In the genomic region with DNA sequence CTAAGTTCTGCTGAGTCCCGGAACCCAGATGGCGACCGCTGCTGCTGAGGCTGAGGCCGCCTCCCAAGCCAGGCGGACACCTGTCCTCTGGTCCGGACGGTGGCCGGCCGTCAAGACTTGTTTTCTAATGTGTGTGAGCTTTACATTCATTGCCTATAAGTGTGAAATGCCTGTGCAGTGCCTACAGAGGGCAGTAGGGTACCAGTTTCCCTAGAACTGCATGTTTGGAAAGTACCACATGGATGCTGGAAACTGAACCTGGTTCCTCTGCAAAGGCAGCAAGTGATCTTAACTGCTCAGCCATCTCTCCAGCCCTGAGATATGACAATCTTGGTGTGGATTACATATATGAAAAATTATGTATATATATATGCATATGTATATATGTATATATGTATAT, we compare ENCODE assay signal across 18 mouse cellular contexts.
A peak's percentile ranks its signal among the peaks of the same experiment; 100 is the strongest.
DNase-seq lines count a peak whose midpoint lies in the region; ATAC-seq and TF ChIP-seq lines count a peak whose summit lies in the region.
"Had no signal": no experiment of that assay in that cellular context is flagged by ENCODE, and none has a peak within 500 bp of the region (broad histone marks: within the 10 kb centered on the region; RNA-seq: fewer than 3 reads in every experiment).

No protein-coding gene starts in this region.

- H3K4me2 ChIP-seq in forebrain, embryonic 15.5 days (replicated peaks), result no peak overlapping the region
- no peak overlapping the region for H3K4me2 ChIP-seq in forebrain, embryonic 14.5 days (ENCODE audit: low read length)
- H3K4me2 ChIP-seq in kidney, postnatal 0 days (ENCODE audit: low read length), result no peak overlapping the region
- H3K4me2 ChIP-seq: embryonic facial prominence, embryonic 15.5 days; kidney, embryonic 15.5 days; midbrain, embryonic 13.5 days; neural tube, embryonic 13.5 days had no signal

- no peaks in the 10 kb centered on the region for H3K27me3 ChIP-seq in forebrain, embryonic 15.5 days
- no peaks in the 10 kb centered on the region for H3K27me3 ChIP-seq in forebrain, embryonic 14.5 days (replicated peaks; ENCODE audit: control insufficient read depth, insufficient read depth, low read length)
- no peaks in the 10 kb centered on the region for H3K27me3 ChIP-seq in kidney, postnatal 0 days (ENCODE audit: insufficient read depth, low read length)
- no peaks in the 10 kb centered on the region for H3K27me3 ChIP-seq in kidney, adult 2 months (replicated peaks; ENCODE audit: control insufficient read depth, insufficient read depth, low read length)
- no peaks in the 10 kb centered on the region for H3K27me3 ChIP-seq in E14TG2a.4 (ENCODE audit: insufficient read depth, low read length)
- H3K27me3 ChIP-seq: embryonic facial prominence, embryonic 15.5 days; kidney, embryonic 15.5 days; midbrain, embryonic 13.5 days; neural tube, embryonic 13.5 days had no signal

- no peak for ATAC-seq in forebrain, embryonic 15.5 days (replicated peaks)
- no peak for ATAC-seq in forebrain, embryonic 14.5 days
- ATAC-seq in kidney, postnatal 0 days (replicated peaks; ENCODE audit: low FRiP score, low read depth), result no peak
- ATAC-seq: midbrain, embryonic 13.5 days had no signal

- TF ChIP-seq CTCF in kidney, postnatal 0 days (IDR thresholded peaks at IDR 0.05; ENCODE audit: low read depth), result peak; percentile 26; the same call in 1 of the 2 replicates
- TF ChIP-seq CTCF in kidney, adult 2 months (conservative IDR thresholded peaks at IDR 0.05; ENCODE audit: insufficient read depth, insufficient read length, low read depth, low read length), result no peak
- peak; percentile 54 for TF ChIP-seq CTCF in E14TG2a.4 (conservative IDR thresholded peaks at IDR 0.05; ENCODE audit: low read length)

- no peak for DNase-seq in forebrain, embryonic 14.5 days (ENCODE audit: low spot score)
- no peak for DNase-seq in kidney, postnatal 0 days (ENCODE audit: low spot score)
- no peak for DNase-seq in kidney, adult 2 months
- DNase-seq in ZHBTc4 (ENCODE audit: low read depth, low spot score), result peak; percentile 75
- no peak for DNase-seq in thymus, postnatal 14 days
- DNase-seq in ovary, adult 18-20 months (ENCODE audit: low spot score), result no peak
- DNase-seq: adrenal gland, postnatal 14 days; cerebellum, adult 11-12 months; cerebellum, postnatal 25 days; gastrocnemius, postnatal 25 days; right cerebral cortex, postnatal 4 days had no signal

- H3K9ac ChIP-seq in forebrain, embryonic 15.5 days (replicated peaks), result no peak overlapping the region
- H3K9ac ChIP-seq in forebrain, embryonic 14.5 days (ENCODE audit: low read length), result no peak overlapping the region
- no peak overlapping the region for H3K9ac ChIP-seq in kidney, postnatal 0 days (ENCODE audit: low read depth, low read length)
- H3K9ac ChIP-seq: embryonic facial prominence, embryonic 15.5 days; kidney, embryonic 15.5 days; liver, embryonic 14.5 days; midbrain, embryonic 13.5 days; neural tube, embryonic 13.5 days had no signal

- WGBS in forebrain, embryonic 15.5 days, result 92% methylated on average over 9 of the region's 9 CpGs
- 96% methylated on average over 8 of the region's 9 CpGs for WGBS in forebrain, embryonic 14.5 days
- WGBS in kidney, postnatal 0 days, result 90% methylated on average over 6 of the region's 9 CpGs
- WGBS in kidney, adult 2 months, result 96% methylated on average over 9 of the region's 9 CpGs

- no peak overlapping the region for H3K4me3 ChIP-seq in forebrain, embryonic 15.5 days
- H3K4me3 ChIP-seq in forebrain, embryonic 14.5 days (ENCODE audit: low read depth, low read length), result no peak overlapping the region
- no peak overlapping the region for H3K4me3 ChIP-seq in kidney, postnatal 0 days (replicated peaks; ENCODE audit: low read depth, low read length)
- no peak overlapping the region for H3K4me3 ChIP-seq in kidney, adult 2 months (ENCODE audit: insufficient read depth, low read depth, low read length)
- peak overlapping the region; percentile 46 for H3K4me3 ChIP-seq in E14TG2a.4 (replicated peaks; ENCODE audit: low read length)
- H3K4me3 ChIP-seq: embryonic facial prominence, embryonic 15.5 days; kidney, embryonic 15.5 days; midbrain, embryonic 13.5 days; neural tube, embryonic 13.5 days had no signal

- H3K4me1 ChIP-seq in forebrain, embryonic 15.5 days, result no peaks in the 10 kb centered on the region
- H3K4me1 ChIP-seq in forebrain, embryonic 14.5 days (ENCODE audit: control insufficient read depth, insufficient read depth, low read length), result no peaks in the 10 kb centered on the region; the same call in 1 of the 2 replicates
- H3K4me1 ChIP-seq in kidney, postnatal 0 days (replicated peaks; ENCODE audit: insufficient read depth, low read length), result no peaks in the 10 kb centered on the region
- no peaks in the 10 kb centered on the region for H3K4me1 ChIP-seq in kidney, adult 2 months (ENCODE audit: control insufficient read depth, insufficient read depth, low read length)
- no peaks in the 10 kb centered on the region for H3K4me1 ChIP-seq in E14TG2a.4 (replicated peaks; ENCODE audit: low read depth, low read length)
- H3K4me1 ChIP-seq: embryonic facial prominence, embryonic 15.5 days; kidney, embryonic 15.5 days; midbrain, embryonic 13.5 days; neural tube, embryonic 13.5 days had no signal

- H3K36me3 ChIP-seq in forebrain, embryonic 15.5 days, result no peaks in the 10 kb centered on the region
- H3K36me3 ChIP-seq in forebrain, embryonic 14.5 days (ENCODE audit: control insufficient read depth, insufficient read depth, low read length), result no peaks in the 10 kb centered on the region
- H3K36me3 ChIP-seq in kidney, postnatal 0 days (ENCODE audit: insufficient read depth, low read length), result no peaks in the 10 kb centered on the region
- H3K36me3 ChIP-seq in kidney, adult 2 months (ENCODE audit: control insufficient read depth, insufficient read depth, low read length), result no peaks in the 10 kb centered on the region
- H3K36me3 ChIP-seq in E14TG2a.4 (ENCODE audit: insufficient read depth, low read length), result no peaks in the 10 kb centered on the region
- H3K36me3 ChIP-seq: embryonic facial prominence, embryonic 15.5 days; kidney, embryonic 15.5 days; midbrain, embryonic 13.5 days; neural tube, embryonic 13.5 days had no signal

- H3K9me3 ChIP-seq in forebrain, embryonic 15.5 days, result no peaks in the 10 kb centered on the region
- no peaks in the 10 kb centered on the region for H3K9me3 ChIP-seq in forebrain, embryonic 14.5 days (replicated peaks; ENCODE audit: control insufficient read depth, low read length)
- no peaks in the 10 kb centered on the region for H3K9me3 ChIP-seq in kidney, postnatal 0 days (replicated peaks; ENCODE audit: low read length)
- H3K9me3 ChIP-seq in E14TG2a.4 (ENCODE audit: low read length), result no peaks in the 10 kb centered on the region
- H3K9me3 ChIP-seq: embryonic facial prominence, embryonic 15.5 days; kidney, embryonic 15.5 days; midbrain, embryonic 13.5 days had no signal

- no peak for TF ChIP-seq POLR2A in kidney, adult 2 months (IDR thresholded peaks at IDR 0.05; ENCODE audit: low read depth, low read length)

- peak overlapping the region; percentile 63 for H3K27ac ChIP-seq in forebrain, embryonic 15.5 days (replicated peaks)
- no peak overlapping the region for H3K27ac ChIP-seq in forebrain, embryonic 14.5 days (ENCODE audit: low read depth, low read length)
- H3K27ac ChIP-seq in kidney, postnatal 0 days, result no peak overlapping the region
- H3K27ac ChIP-seq in kidney, adult 2 months (ENCODE audit: insufficient read depth, low read depth, low read length), result no peak overlapping the region
- H3K27ac ChIP-seq: embryonic facial prominence, embryonic 15.5 days; kidney, embryonic 15.5 days; liver, embryonic 14.5 days; midbrain, embryonic 13.5 days; neural tube, embryonic 13.5 days had no signal
